Mouse (Mus musculus): Measurements from ENCODE around the gene Mrpl43.
"Not testable (repeated sequence)": the region's sequence is repeated elsewhere in the genome, so short reads cannot be mapped to it uniquely, and the experiment has no call there.

Gene Mrpl43

GRCm38 (mm10) chr19:45005957-45006712 lies at the start of gene Mrpl43:
Gene Mrpl43 (minus strand): TSS chr19:45006442.
- DNase-seq (ENCODE audit: extremely low spot score), result peak; percentile 96

DNA sequence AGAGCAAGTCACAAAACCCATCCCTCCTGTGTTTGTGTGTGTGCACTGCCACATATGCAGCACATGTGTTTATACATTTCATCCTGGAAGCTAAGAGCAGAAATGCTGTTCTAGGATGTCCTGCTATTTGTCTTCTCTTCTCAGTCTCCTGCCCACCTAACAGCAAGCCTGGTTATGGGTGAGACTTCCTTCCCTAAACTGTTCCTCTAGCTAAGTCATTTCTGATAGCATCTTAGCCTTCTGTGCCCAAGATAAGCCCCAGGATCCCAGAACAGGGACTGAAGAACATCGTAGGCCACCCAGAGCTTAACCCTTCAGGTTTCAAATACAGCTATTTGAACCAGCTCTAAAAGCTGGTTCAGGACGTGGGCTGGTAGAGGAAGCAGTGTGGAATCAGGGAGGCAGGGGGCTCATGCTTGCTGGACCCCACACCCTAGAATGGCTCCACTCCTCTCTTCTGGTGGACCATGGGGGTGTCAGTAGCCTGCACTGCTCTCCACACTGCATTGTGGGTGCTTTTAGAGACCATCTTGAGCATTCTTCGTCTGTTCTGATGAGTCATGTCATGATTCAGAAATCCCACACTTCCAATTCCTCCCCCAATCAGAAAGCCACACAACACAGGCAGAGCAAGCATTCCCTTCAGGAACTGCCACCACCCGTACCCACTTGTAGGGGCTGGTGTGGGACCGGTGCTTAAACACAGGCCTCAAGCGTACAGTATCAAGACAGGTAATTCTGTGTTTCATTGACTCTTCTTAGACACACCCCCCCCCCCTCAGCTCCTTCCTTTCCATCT lies 48.8 kb upstream of the Mrpl43 start:
- DNase-seq (ENCODE audit: extremely low spot score), result no peak

GRCm38 (mm10) chr19:45053451-45053850 lies 47.2 kb upstream of the Mrpl43 start:
- DNase-seq (ENCODE audit: extremely low spot score), result no peak

DNA sequence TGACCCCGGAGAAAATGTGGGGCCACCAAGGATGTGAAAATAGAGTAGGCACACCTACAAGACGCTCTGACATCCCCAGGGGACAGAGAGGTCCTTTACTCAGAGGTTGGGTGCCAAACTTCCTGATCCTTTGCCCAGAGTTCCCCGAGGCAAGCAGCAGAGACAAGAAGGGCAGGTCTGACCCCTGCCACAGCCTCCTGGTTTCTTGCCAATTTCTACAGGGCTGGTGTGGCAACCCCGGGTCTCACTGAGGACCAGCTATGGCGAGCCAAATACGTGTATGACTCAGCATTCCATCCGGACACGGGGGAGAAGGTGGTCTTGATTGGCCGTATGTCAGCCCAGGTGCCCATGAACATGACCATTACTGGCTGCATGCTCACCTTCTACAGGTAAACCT lies 43.3 kb upstream of the Mrpl43 start:
- DNase-seq (ENCODE audit: extremely low spot score), result no peak

DNA sequence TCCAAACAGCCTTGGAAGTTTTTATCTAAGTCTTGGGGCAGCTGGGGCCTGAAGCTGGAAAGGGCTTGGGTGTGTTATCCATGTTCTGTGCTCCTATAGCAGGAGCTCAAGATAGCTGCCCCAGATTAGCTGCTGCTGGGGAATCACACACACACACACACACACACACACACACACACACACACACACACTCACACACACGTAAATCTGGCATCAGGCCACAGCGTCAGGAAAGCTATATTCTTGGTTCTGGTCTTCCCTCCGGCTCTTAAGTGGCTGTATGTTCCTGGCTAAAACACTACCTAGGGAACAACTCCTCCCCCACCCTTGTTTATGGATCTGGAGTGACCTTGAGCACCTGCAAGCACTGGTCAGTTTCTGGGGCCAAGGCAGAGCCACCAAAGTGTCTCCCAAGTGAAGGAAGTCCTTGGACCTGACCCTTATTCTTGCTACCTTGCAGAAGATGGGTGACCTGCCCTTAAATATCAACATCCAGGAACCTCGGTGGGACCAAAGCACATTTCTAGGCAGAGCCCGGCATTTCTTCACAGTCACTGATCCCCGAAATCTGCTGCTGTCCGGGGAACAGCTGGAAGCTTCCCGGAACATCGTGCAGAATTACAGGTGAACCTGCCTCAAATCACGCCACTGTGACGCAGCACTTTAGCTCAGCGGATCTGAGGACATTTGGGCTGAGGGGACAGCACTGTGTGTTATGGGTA lies 42.6 kb upstream of the Mrpl43 start:
- no peak for DNase-seq (ENCODE audit: extremely low spot score)

- no peak for DNase-seq (ENCODE audit: extremely low spot score)
Measured at GRCm38 (mm10) chr19:45047935-45048643, 41.8 kb upstream of the Mrpl43 start.

- peak; percentile 82 for DNase-seq (ENCODE audit: extremely low spot score)
Measured at GRCm38 (mm10) chr19:45047417-45047934, 41.2 kb upstream of the Mrpl43 start, which contains the start of gene Sfxn3. Gene Sfxn3 (plus strand): TSS chr19:45047503.

GRCm38 (mm10) chr19:45046523-45047321 lies 40.5 kb upstream of the Mrpl43 start:
- DNase-seq (ENCODE audit: extremely low spot score), result peak; percentile 64

GRCm38 (mm10) chr19:45045651-45046050 lies 39.4 kb upstream of the Mrpl43 start, which contains the start of gene Pdzd7:
Gene Pdzd7 (minus strand): TSS chr19:45045717.
- no peak for DNase-seq (ENCODE audit: extremely low spot score)

DNA sequence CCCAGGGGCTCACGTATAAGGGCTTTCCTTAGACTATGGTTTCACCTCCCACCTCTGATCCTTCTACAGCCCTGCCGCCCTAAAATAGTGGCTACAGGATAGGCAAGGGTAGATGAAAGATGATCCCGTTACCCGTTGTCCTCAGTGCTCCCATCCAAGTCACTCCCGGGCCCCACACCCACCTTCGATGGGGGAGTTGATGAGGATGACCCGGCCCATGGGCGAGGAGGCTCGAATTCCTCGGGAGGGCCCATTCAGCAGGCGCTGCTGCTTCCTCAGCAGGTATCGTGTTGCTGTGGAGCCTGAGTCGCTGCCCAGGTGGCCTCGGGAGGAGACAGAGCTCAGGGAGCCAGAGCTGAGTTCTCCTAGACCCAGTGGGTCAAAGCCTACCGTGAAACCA lies 39.0 kb upstream of the Mrpl43 start:
- DNase-seq (ENCODE audit: extremely low spot score), result no peak

GRCm38 (mm10) chr19:45044389-45044927 lies 38.2 kb upstream of the Mrpl43 start:
- no peak for DNase-seq (ENCODE audit: extremely low spot score)

GRCm38 (mm10) chr19:45040214-45040613 lies 34.0 kb upstream of the Mrpl43 start:
- DNase-seq (ENCODE audit: extremely low spot score), result no peak

DNA sequence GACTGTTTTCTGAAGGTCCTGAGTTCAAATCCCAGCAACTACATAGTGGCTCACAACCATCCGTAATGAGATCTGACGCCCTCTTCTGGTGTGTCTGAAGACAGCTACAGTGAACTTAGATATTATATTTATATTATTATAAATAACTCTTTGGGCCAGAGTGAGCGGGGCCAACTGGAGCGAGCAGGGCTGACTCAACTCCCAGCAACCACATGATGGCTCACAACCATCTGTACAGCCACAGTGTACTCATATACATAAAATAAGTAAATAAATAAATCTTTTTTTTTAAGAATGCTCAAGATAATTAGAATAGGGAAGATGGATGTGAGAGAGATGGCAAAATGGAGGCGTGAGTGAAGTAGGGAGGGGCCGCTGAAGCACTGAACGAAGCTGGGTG lies 32.0 kb upstream of the Mrpl43 start:
- not testable (repeated sequence) for DNase-seq (ENCODE audit: extremely low spot score)

GRCm38 (mm10) chr19:45036867-45037266 lies 30.6 kb upstream of the Mrpl43 start:
- DNase-seq (ENCODE audit: extremely low spot score), result peak; percentile 59

- DNase-seq (ENCODE audit: extremely low spot score), result no peak
Measured at GRCm38 (mm10) chr19:45032570-45033332, 26.5 kb upstream of the Mrpl43 start.

GRCm38 (mm10) chr19:45031780-45032179 lies 25.5 kb upstream of the Mrpl43 start:
- DNase-seq (ENCODE audit: extremely low spot score), result peak; percentile 76

DNA sequence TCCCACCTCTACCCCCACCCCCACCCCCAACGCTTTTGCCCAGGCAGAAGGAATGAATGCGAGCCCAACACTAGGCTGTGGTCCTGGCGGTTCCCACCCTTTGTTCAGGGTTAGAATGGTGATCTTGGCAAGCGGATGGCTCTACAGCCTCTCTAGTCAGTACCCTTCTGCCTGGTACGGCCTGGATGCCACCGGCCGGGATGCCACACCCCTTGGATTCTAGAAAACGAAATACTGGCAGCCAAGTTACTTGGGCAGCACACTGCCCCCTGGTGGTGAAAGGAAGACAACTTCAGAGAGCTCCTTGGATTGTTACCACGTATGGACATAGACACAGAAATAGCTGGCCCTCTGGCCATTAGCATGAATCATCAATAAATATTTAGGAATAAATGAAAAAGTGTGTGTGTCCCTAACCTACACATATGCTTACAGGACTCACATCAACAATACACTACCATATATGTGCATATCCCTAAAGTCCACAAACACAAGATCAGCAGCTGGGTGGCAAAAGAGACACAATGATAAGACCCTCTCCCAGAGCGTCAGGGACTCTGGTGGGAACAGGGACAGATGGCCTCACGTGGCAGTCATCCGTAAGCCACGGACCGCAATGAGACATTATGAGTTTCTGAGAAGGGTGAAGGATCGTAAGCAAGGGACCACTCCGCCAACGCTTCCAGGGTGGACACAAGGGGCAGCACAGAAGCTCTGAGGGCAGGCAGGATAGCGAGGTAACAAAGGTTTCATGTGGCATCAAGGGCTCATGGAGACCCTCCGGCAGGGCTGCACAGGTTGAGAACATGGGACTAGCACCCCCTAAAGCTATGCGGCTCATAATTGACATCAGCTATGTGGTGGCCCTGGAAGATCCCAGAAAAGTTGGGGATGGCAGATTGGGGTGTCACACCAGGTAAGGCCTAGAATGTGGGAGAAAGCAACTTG lies 24.8 kb upstream of the Mrpl43 start:
- peak; percentile 77 for DNase-seq (ENCODE audit: extremely low spot score)

GRCm38 (mm10) chr19:45030111-45030510 lies 23.9 kb upstream of the Mrpl43 start:
- peak; percentile 64 for DNase-seq (ENCODE audit: extremely low spot score)

Measured in embryo, embryonic 9.5 days (tissue).